Mouse (Mus musculus): Measurements from ENCODE around the gene Slc43a2. TPM values are rescaled to one million over a fixed set of nuclear protein-coding genes. Genes with fewer than 3 reads are reported as not detected.

Gene Slc43a2
- total RNA-seq, 2 experiments from 2014 or later: 38.3 to 47.5 TPM

DNA sequence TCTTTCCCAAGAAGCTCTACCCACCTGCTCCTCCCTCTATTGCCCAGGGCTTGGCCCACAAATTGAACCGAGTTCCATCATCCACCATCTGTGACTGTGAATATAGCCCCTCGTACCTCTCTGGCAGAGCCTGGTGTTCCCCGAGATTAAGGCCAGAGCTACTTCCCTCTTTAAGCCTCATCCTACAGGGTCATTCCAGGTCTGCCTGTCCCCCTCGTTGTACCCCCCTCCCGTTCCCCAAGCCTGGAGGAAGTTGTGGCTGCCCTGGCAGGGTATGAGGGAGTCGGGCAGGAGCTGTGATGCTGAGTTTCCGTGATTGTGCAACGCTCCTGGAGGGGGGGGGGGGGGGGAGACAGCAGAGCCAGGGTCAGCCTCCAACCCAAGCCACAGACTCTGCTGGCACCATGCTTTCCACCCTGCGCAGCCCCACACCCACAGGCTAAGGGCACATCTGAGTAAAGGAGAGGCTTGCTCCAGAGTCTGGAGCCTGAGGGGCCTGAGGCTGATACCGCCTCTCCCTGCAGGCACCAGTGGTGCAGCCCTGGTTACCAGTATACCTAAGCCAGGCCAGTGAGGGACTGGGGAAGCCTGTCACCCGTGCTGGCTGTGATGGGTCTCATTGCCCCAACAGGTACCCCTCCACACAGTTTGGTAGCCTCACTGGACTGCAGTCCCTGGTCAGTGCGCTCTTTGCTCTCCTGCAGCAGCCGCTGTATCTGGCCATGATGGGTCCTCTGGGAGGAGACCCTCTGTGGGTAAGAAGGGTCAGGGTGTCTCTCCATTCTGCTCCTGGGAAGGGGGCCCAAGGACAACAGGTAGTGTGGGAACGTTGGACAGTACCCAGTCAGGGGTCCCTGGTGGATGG is 39.9 kb downstream of the Slc43a2 start:
- no peak for DNase-seq (ENCODE audit: low spot score in 2 of 2)

GRCm38 (mm10) chr11:75572301-75572791 is 40.9 kb downstream of the Slc43a2 start:
- no peak for DNase-seq (ENCODE audit: low spot score in 2 of 2)

GRCm38 (mm10) chr11:75572854-75573650 is 41.6 kb downstream of the Slc43a2 start:
- DNase-seq (ENCODE audit: low spot score in 2 of 2): peak; percentile 96 to 97

- DNase-seq (ENCODE audit: low spot score in 2 of 2): no peak
Measured at GRCm38 (mm10) chr11:75574378-75575123, 43.1 kb downstream of the Slc43a2 start.

DNA sequence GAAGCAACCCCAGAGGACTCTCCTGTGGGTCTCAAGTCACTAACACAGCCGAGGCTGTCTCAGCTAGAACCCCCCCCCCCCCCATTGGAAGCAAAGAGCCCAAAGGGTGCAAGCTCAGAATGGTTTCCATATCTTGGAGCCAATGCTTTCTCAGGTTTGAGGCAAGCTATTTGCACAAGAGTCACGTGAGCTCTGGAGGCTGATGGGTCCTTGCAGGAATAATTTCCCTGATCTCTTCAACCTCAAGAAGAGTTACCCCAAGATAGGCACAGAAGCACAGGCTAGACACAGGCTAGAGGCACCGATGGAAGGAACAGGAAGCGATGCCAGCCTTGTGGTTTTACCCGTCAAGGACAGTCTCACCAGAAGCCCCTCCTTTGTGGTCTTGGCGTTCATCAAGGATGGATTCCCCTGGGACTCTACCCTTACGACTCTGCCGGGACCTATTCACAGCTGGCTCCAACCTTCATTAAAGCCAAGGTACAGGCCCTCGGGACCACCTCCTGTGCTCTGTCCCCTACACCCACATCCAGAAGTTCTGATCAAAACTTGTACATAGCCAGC is 44.1 kb downstream of the Slc43a2 start:
- no peak for DNase-seq (ENCODE audit: low spot score in 2 of 2)

- no peak for DNase-seq (ENCODE audit: low spot score in 2 of 2)
Measured at GRCm38 (mm10) chr11:75578609-75579008, 47.1 kb downstream of the Slc43a2 start.

- DNase-seq (ENCODE audit: low spot score in 2 of 2): no peak
Measured at GRCm38 (mm10) chr11:75581495-75582149, 50.1 kb downstream of the Slc43a2 start.

GRCm38 (mm10) chr11:75583521-75583920 is 52.0 kb downstream of the Slc43a2 start:
- no peak for DNase-seq (ENCODE audit: low spot score in 2 of 2)

DNA sequence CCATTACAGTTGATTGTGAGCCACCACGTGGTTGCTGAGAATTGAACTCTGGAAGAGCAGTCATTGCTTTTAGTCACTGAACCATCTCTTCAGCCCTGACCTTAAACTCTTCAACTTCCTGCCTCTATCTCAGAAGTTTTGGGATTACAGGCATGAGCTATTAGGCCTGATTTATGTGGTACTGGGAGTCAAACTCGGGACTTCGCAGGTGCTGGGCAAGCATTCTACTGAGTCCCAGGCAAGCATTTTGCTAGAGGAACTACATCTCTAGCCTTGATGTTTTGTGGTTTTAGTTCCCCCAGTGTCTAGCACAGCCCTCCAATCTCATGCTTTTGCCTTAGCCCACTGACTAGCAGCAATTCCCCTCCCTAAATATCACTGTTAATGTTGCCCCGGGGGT is 53.6 kb downstream of the Slc43a2 start:
- no peak for DNase-seq (ENCODE audit: low spot score in 2 of 2)

- DNase-seq (ENCODE audit: low spot score in 2 of 2): no peak
Measured at GRCm38 (mm10) chr11:75585978-75586377, 54.5 kb downstream of the Slc43a2 start.

- DNase-seq (ENCODE audit: low spot score in 2 of 2): no peak
Measured at GRCm38 (mm10) chr11:75586963-75587362, 55.5 kb downstream of the Slc43a2 start.

- DNase-seq (ENCODE audit: low spot score in 2 of 2): peak; percentile 95 to 96
Measured at GRCm38 (mm10) chr11:75587493-75588284, 56.2 kb downstream of the Slc43a2 start, which contains the start of gene Pitpna. TSS of gene Pitpna (plus strand) at chr11:75588097.

GRCm38 (mm10) chr11:75588285-75588941 is 56.9 kb downstream of the Slc43a2 start:
- DNase-seq (ENCODE audit: low spot score in 2 of 2): no peak

DNA sequence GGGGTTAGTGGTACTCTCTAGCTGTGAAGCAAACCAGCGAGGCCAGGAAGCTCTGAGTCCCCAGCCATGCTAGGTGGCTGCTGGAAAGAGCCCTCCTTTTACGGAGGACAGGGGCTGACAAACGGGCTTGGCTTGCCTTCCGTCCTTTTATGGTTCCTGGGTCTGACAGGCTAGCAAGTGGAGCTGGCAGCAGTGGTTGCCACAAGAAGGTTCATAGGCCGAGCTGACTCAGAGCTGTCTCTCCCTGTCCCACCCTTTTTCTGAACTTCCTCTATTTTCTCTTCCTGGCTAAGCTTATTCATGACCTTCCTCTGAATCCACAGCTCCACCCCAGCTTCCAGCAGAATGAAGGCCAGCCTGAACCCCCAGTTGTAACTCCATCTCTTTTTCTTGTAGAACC is 61.1 kb downstream of the Slc43a2 start:
- no peak for DNase-seq (ENCODE audit: low spot score in 2 of 2)

DNA sequence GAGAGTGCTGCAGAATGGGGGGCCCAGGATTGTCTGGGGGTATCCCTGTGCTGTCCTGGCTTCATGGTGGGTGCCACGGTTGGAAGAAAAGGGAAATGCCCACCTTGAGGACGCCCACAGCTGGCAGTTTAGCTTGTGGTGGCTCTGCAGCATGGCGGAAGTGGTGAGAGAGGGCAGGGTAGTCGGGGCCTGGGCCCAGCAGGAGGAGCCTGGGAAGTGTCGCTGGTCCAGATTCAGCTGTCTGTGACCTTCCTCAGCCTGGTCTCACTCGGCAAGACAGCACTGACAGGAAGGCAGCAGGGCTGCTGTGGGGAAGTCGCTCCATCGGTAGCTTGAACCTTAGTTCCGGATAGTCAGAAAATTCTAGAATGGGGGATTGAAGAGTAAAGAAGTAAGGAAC is 62.9 kb downstream of the Slc43a2 start:
- DNase-seq (ENCODE audit: low spot score in 2 of 2): no peak

DNA sequence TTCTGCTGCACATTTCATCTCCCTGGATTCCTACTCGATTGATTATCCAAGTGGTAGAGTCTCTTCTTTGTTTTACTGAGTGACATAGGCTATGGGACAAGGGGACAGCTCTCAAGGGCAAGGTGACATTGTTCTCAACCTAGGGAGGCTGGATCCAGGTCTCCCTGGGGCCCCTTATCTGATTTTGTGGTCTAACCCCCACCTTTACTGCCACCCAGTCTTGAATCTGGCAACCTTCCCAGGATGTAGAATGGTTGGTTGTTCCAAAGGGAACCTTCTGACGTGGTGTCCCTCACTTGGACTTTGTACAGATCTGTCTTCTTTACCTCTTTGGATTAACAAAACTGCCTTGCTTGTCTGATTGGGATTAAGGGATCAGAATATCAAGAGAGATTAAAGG is 63.9 kb downstream of the Slc43a2 start:
- no peak for DNase-seq (ENCODE audit: low spot score in 2 of 2)

DNA sequence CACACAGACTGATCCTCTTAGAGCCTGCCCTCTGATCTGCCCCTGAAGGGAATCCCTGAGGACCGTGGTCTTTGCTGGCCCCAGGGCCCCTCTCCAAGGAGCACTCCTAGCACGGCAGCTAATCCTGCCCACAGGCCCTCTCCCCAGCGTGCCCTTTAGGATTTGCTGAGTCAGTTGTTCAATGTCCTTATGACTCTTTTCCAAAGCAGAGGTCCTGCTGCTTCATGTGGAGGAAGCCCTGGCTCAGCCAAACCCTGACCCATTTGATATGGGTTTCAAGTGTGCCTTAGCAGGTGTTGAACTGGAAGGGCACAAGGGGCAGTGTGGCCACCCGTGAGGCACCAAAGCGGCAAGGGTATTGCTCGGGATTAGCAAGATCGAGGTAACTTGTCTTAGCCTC is 64.3 kb downstream of the Slc43a2 start:
- no peak for DNase-seq (ENCODE audit: low spot score in 2 of 2)

DNA sequence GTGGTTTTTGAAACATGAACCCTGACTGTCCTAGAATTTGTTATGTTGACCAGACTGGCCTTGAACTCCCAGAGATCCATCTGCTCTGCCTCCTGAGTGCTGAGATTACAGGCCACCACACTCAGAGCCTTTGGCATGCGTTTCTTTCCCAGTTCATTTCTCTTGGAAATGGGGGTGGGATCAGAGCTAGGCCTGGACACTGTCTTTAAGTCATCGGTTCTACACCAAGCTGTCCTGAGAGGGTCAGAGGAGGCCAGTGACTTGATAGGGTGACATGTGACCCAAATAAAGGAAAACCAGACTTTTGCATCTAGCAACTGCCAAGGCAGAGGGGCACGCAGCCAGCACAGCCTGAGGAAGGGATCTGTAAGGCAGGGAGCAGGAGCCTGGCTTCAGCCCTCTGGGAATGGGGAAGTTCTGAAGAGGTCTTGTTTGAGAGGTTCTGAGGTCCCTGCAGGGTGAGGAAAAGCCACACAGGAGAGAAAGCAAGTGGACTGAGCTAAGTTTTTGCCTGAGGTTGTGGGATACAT is 65.3 kb downstream of the Slc43a2 start:
- DNase-seq (ENCODE audit: low spot score in 2 of 2): no peak

GRCm38 (mm10) chr11:75598004-75598403 is 66.5 kb downstream of the Slc43a2 start:
- no peak for DNase-seq (ENCODE audit: low spot score in 2 of 2)

All from layer of hippocampus, postnatal 10 days (tissue).